ENCODE assay signal across 8 mouse cellular contexts in the genomic region with DNA sequence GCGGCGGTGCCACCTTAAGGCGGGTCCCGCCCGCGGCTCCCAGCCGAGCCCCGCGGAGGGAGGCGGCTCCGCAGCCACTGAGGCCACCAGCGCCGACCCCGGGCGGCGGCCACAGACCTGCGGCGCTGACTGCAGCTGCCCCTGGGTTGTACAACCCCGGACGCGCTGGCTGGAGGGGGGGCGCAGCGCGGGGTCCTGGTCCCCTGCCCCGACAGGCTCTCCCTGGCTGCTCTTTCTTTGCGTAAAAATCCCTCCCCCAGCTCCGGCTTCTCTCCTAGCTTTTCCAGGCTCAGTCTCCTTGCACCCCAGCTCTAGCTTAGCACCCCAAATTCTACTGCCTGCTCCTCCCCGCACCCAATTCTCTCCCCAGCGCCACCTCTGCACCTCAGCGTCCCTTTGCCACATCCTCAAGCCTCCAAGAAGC. TPM values are rescaled to one million over a fixed set of nuclear protein-coding genes. Genes with fewer than 3 reads are reported as not detected.
DNase-seq lines count a peak whose midpoint lies in the region; ATAC-seq and TF ChIP-seq lines count a peak whose summit lies in the region.

No protein-coding gene starts in this region.

- no peak overlapping the region for H3K27ac ChIP-seq in cortical plate, adult 2 months (ENCODE audit: insufficient read depth, low read length)
- no peak overlapping the region; the same call in 1 of the 2 replicates for H3K27ac ChIP-seq in limb, embryonic 14.5 days (replicated peaks; ENCODE audit: low read depth, low read length)
- no peak overlapping the region for H3K27ac ChIP-seq in neural tube, embryonic 12.5 days

- H3K9ac ChIP-seq in limb, embryonic 14.5 days (ENCODE audit: low read depth, low read length, severe bottlenecking), result peak overlapping the region; percentile 74
- H3K9ac ChIP-seq in neural tube, embryonic 12.5 days, result peak overlapping the region; percentile 66

- 1% methylated on average over 24 of the region's 30 CpGs for WGBS in limb, embryonic 14.5 days
- WGBS in neural tube, embryonic 12.5 days, result under 1% methylated on average over 30 of the region's 30 CpGs

- no peak for ATAC-seq in limb, embryonic 14.5 days (ENCODE audit: low FRiP score, low read depth)
- ATAC-seq in neural tube, embryonic 12.5 days (ENCODE audit: low FRiP score, low read depth), result no peak

- peak overlapping the region; percentile 75 for H3K4me3 ChIP-seq in cortical plate, adult 2 months (ENCODE audit: insufficient read depth, low read length)
- H3K4me3 ChIP-seq in limb, embryonic 14.5 days (replicated peaks; ENCODE audit: low read length), result peak overlapping the region; percentile 66
- peak overlapping the region; percentile 47 for H3K4me3 ChIP-seq in neural tube, embryonic 12.5 days

- H3K4me2 ChIP-seq in limb, embryonic 14.5 days (replicated peaks; ENCODE audit: low read depth, low read length, severe bottlenecking), result peak overlapping the region; percentile 71
- peak overlapping the region; percentile 79 for H3K4me2 ChIP-seq in neural tube, embryonic 12.5 days (replicated peaks)

- 0 out of 2 replicates have a peak, but pooled peaks cover 2% of the 10 kb centered on the region for H3K4me1 ChIP-seq in cortical plate, adult 2 months (ENCODE audit: control insufficient read depth, insufficient read depth, low read length)
- H3K4me1 ChIP-seq in limb, embryonic 14.5 days (ENCODE audit: control insufficient read depth, insufficient read depth, low read length), result peaks cover 38% of the 10 kb centered on the region
- H3K4me1 ChIP-seq in neural tube, embryonic 12.5 days, result peaks cover 40% of the 10 kb centered on the region

- TF ChIP-seq CTCF in cortical plate, adult 2 months (IDR thresholded peaks at IDR 0.05; ENCODE audit: extremely low read depth, insufficient read depth, low read length), result no peak

- peak; percentile 67 for DNase-seq in cerebellum, adult 11 months
- DNase-seq in cerebellum, adult 9-10 months, result no peak
- DNase-seq in CD4-positive helper T cell, adult 2 months (ENCODE audit: low read depth, low spot score), result peak; percentile 20
- peak; percentile 69 to 76 for DNase-seq in heart, postnatal 14 days
- no peak for DNase-seq in limb, embryonic 14.5 days (ENCODE audit: low spot score)
- DNase-seq in left cerebral cortex, adult 11 months (ENCODE audit: low spot score), result no peak

- intact Hi-C loops in heart, postnatal 14 days (cut with DNase I), result loop anchor here (2.0 kb wide), 1 partner anchor 22 kb away; no protein-coding TSS in a partner anchor

- no peak for TF ChIP-seq POLR2A in cortical plate, adult 2 months (IDR thresholded peaks at IDR 0.05; ENCODE audit: extremely low read depth, insufficient read depth, low read length)
- no peak for TF ChIP-seq POLR2A in limb, embryonic 14.5 days (IDR thresholded peaks at IDR 0.05; ENCODE audit: borderline replicate concordance, extremely low read depth, insufficient read depth, insufficient read length)

- H3K27me3 ChIP-seq in limb, embryonic 14.5 days (ENCODE audit: control insufficient read depth, insufficient read depth, low read length), result 0 out of 2 replicates have a peak, but pooled peaks cover 3% of the 10 kb centered on the region
- peaks cover 72% of the 10 kb centered on the region for H3K27me3 ChIP-seq in neural tube, embryonic 12.5 days (replicated peaks)

- no peaks in the 10 kb centered on the region for H3K9me3 ChIP-seq in limb, embryonic 14.5 days (ENCODE audit: control insufficient read depth, low read length)
- no peaks in the 10 kb centered on the region for H3K9me3 ChIP-seq in neural tube, embryonic 12.5 days

- 0 out of 2 replicates have a peak, but pooled peaks cover 4% of the 10 kb centered on the region for H3K36me3 ChIP-seq in limb, embryonic 14.5 days (ENCODE audit: control insufficient read depth, insufficient read depth, low read length)
- no peaks in the 10 kb centered on the region for H3K36me3 ChIP-seq in neural tube, embryonic 12.5 days

RNA-seq across cellular contexts. Expression of a gene that starts 0.9 kb away (rescaled TPM):
- polyA plus RNA-seq in cortical plate, adult 2 months (2012; rRNA removed), result 97.8 and 112 TPM in 2 replicates
- 10 to 100 TPM in 1 of 2 experiments, 1 to 10 TPM in 1; 9.4 to 11.2 TPM for total RNA-seq in heart, postnatal 14 days (2021)
- 250 and 345 TPM in 2 replicates for polyA plus RNA-seq in limb, embryonic 14.5 days (2012; rRNA removed)
- polyA plus RNA-seq in limb, embryonic 14.5 days (2014; fragmentation: Nextera tagmentation; extraction: Ambion mirVana), result 38.1 and 52.2 TPM in 2 replicates
- polyA plus RNA-seq in neural tube, embryonic 12.5 days (2016; fragmentation: Nextera tagmentation; extraction: Ambion mirVana), result 18.1 and 19.6 TPM in 2 replicates

RNA-seq across cellular contexts. Expression of a gene that starts 15.9 kb away (rescaled TPM):
- polyA plus RNA-seq in cortical plate, adult 2 months (2012; rRNA removed), result 897 and 916 TPM in 2 replicates
- 100 to 1,000 TPM; 900 to 948 TPM for total RNA-seq in heart, postnatal 14 days (2021)
- 472 and 473 TPM in 2 replicates for polyA plus RNA-seq in limb, embryonic 14.5 days (2012; rRNA removed)
- 380 and 393 TPM in 2 replicates for polyA plus RNA-seq in limb, embryonic 14.5 days (2014; fragmentation: Nextera tagmentation; extraction: Ambion mirVana)
- polyA plus RNA-seq in neural tube, embryonic 12.5 days (2016; fragmentation: Nextera tagmentation; extraction: Ambion mirVana), result 547 and 569 TPM in 2 replicates

RNA-seq across cellular contexts. Expression of a gene that starts 25.7 kb away (rescaled TPM):
- polyA plus RNA-seq in cortical plate, adult 2 months (2012; rRNA removed), result 21.2 and 25.3 TPM in 2 replicates
- 10 to 100 TPM in 1 of 2 experiments, 1 to 10 TPM in 1; 8.0 to 10.2 TPM for total RNA-seq in heart, postnatal 14 days (2021)
- polyA plus RNA-seq in limb, embryonic 14.5 days (2012; rRNA removed), result 24.2 and 28.0 TPM in 2 replicates
- 9.2 and 16.6 TPM in 2 replicates for polyA plus RNA-seq in limb, embryonic 14.5 days (2014; fragmentation: Nextera tagmentation; extraction: Ambion mirVana)
- polyA plus RNA-seq in neural tube, embryonic 12.5 days (2016; fragmentation: Nextera tagmentation; extraction: Ambion mirVana), result 6.4 and 7.3 TPM in 2 replicates

RNA-seq across cellular contexts. Expression of a gene that starts 30.2 kb away (rescaled TPM):
- 147 and 154 TPM in 2 replicates for polyA plus RNA-seq in cortical plate, adult 2 months (2012; rRNA removed)
- total RNA-seq in heart, postnatal 14 days (2021), result 10 to 100 TPM; 50.6 to 51.6 TPM
- polyA plus RNA-seq in limb, embryonic 14.5 days (2012; rRNA removed), result 97.4 and 116 TPM in 2 replicates
- polyA plus RNA-seq in limb, embryonic 14.5 days (2014; fragmentation: Nextera tagmentation; extraction: Ambion mirVana), result 89.1 and 91.7 TPM in 2 replicates
- 77.6 and 78.3 TPM in 2 replicates for polyA plus RNA-seq in neural tube, embryonic 12.5 days (2016; fragmentation: Nextera tagmentation; extraction: Ambion mirVana)

RNA-seq across cellular contexts. Expression of a gene that starts 30.9 kb away (rescaled TPM):
- polyA plus RNA-seq in cortical plate, adult 2 months (2012; rRNA removed), result 3.7 and 4.2 TPM in 2 replicates
- total RNA-seq in heart, postnatal 14 days (2021), result 1 to 10 TPM; 1.8 to 2.2 TPM
- 3.8 and 4.0 TPM in 2 replicates for polyA plus RNA-seq in limb, embryonic 14.5 days (2012; rRNA removed)
- 0.58 and 0.78 TPM in 2 replicates for polyA plus RNA-seq in limb, embryonic 14.5 days (2014; fragmentation: Nextera tagmentation; extraction: Ambion mirVana)
- 1.4 and 2.3 TPM in 2 replicates for polyA plus RNA-seq in neural tube, embryonic 12.5 days (2016; fragmentation: Nextera tagmentation; extraction: Ambion mirVana)

Comparison
In these comparisons a context has a peak if more than half of its experiments do, and no peak if none do; other contexts are left out.
1. DNase-seq: peak in cerebellum, adult 11 months (single experiment), CD4-positive helper T cell, adult 2 months (single experiment) and heart, postnatal 14 days (2 of 2); none in cerebellum, adult 9-10 months (single experiment), limb, embryonic 14.5 days (single experiment) and left cerebral cortex, adult 11 months (single experiment).
2. Peak in every context shown above with its lines, with median percentiles within 50 percentile points of each other: H3K4me3 ChIP-seq.